Mouse (Mus musculus): Measurements from ENCODE around the gene Sertad1. TPM values are rescaled to one million over a fixed set of nuclear protein-coding genes. Genes with fewer than 3 reads are reported as not detected.
A peak's percentile ranks its signal among the peaks of the same experiment; 100 is the strongest.

Gene Sertad1
- polyA plus RNA-seq, 1 experiment = 15.4 TPM

DNA sequence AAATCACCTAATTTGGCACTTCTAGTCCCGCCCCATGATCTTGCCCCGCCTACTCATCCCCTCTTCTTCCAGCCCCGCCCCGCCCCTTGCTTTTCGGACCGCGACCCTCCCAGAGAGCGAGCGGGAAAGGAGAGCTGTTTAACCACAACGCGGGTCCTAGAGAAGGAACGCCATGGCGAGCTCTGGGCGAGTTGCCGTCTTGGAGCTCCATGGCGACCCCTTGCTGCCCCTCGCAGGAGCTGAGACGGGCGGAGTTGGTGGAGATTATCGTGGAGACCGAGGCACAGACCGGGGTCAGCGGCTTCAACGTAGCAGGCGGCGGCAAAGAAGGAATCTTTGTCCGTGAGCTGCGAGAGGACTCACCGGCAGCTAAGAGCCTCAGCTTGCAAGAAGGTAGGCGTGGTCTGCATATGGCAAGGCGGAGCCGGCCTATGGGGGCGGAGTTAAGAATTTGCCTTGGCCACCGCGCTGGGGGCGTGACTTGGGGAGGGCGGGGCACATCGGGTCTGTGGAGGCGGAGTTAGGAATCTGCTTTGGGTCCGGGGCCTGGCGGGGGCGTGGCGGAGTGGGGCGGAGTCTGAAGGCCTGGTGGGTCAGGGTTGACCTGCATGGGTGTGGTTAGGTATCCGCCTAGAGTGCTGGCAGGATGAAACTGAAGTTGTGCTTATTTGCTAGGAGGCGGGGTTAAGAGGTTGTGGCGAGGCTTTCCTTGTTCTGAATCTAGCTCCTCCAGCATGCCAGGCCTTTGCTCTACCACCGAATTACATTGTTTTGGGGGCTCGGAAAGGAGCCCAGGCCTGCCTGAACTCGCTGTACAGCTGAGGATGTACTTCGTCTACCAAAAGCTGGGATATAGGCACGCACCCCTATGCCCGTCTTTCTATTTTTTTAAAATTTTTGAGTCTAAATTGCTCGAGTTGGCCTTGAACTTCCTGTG lies 21.3 kb downstream of the Sertad1 start:
- peak; percentile 73; the same call in 1 of the 2 replicates for TF ChIP-seq POLR2A (IDR thresholded peaks at IDR 0.05; ENCODE audit: control insufficient read depth, low read depth, low read length)
- TF ChIP-seq CTCF (IDR thresholded peaks at IDR 0.05; ENCODE audit: control insufficient read depth, insufficient read depth, insufficient replicate concordance, low read depth, low read length) = no peak
- Histone ChIP-seq H3K27ac (ENCODE audit: control insufficient read depth, insufficient read depth, low read depth, low read length) (peak overlapping the region; percentile 71), H3K36me3 (ENCODE audit: control insufficient read depth, insufficient read depth, low read length) (no peaks in the 10 kb centered on the region), H3K4me1 (ENCODE audit: control insufficient read depth, insufficient read depth, low read length) (peaks cover 2% of the 10 kb centered on the region), H3K27me3 (ENCODE audit: control insufficient read depth, insufficient read depth, low read length) (no peaks in the 10 kb centered on the region), H3K4me3 (ENCODE audit: control insufficient read depth, low read depth, low read length) (peak overlapping the region; percentile 76)

DNA sequence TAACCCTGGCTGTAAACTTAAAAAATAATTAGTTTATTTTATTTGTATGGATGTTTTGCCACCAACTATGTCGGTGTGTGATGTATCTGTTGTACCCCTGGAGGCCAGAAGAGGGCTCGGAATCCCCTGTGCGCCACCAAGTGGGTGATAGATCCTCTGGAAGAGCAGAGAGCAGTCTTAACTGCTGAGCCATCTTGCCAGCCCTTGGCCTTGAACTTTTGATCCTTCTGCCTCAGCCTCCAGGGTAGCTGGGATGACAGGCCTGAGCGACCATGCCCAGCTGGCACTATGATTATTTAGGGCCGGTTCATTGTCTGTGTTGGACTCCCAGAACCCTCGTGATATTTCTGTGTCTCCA lies 21.9 kb downstream of the Sertad1 start:
- H3K27ac ChIP-seq (ENCODE audit: control insufficient read depth, insufficient read depth, low read depth, low read length) = 0 out of 2 replicates have a peak overlapping the region, but pooled peaks have one; percentile 38
- H3K36me3 ChIP-seq (ENCODE audit: control insufficient read depth, insufficient read depth, low read length) = no peaks in the 10 kb centered on the region
- no peaks in the 10 kb centered on the region for H3K27me3 ChIP-seq (ENCODE audit: control insufficient read depth, insufficient read depth, low read length)
- TF ChIP-seq CTCF (IDR thresholded peaks at IDR 0.05; ENCODE audit: control insufficient read depth, insufficient read depth, insufficient replicate concordance, low read depth, low read length) = peak; percentile 42; the same call in 1 of the 2 replicates
- TF ChIP-seq POLR2A (IDR thresholded peaks at IDR 0.05; ENCODE audit: control insufficient read depth, low read depth, low read length) = no peak
- peaks cover 2% of the 10 kb centered on the region for H3K4me1 ChIP-seq (ENCODE audit: control insufficient read depth, insufficient read depth, low read length)
- no peak overlapping the region for H3K4me3 ChIP-seq (ENCODE audit: control insufficient read depth, low read depth, low read length)

DNA sequence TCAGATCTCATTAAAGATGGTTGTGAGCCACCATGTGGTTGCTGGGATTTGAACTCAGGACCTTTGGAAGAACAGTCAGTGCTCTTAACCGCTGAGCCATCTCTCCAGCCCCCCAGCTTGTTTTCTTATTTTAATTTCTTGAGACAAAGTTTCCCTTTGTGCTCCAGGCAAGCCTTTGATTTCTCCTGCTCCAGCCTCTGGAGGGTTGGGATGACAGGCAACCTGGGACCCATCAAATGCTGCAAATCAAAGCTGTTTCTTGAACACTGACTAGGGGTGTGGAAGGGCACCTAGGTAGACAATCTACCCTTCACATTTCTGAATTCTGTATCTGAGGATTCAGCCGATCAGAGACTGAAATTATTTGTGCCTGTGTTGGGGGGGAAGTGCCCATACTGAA lies 24.1 kb downstream of the Sertad1 start:
- Histone ChIP-seq H3K4me1 (ENCODE audit: control insufficient read depth, insufficient read depth, low read length) (peaks cover 10% of the 10 kb centered on the region), H3K4me3 (ENCODE audit: control insufficient read depth, low read depth, low read length) (no peak overlapping the region), H3K27ac (ENCODE audit: control insufficient read depth, insufficient read depth, low read depth, low read length) (no peak overlapping the region), H3K27me3 (ENCODE audit: control insufficient read depth, insufficient read depth, low read length) (no peaks in the 10 kb centered on the region), H3K36me3 (ENCODE audit: control insufficient read depth, insufficient read depth, low read length) (no peaks in the 10 kb centered on the region)
- no peak for TF ChIP-seq CTCF (IDR thresholded peaks at IDR 0.05; ENCODE audit: control insufficient read depth, insufficient read depth, insufficient replicate concordance, low read depth, low read length)
- no peak for TF ChIP-seq POLR2A (IDR thresholded peaks at IDR 0.05; ENCODE audit: control insufficient read depth, low read depth, low read length)

DNA sequence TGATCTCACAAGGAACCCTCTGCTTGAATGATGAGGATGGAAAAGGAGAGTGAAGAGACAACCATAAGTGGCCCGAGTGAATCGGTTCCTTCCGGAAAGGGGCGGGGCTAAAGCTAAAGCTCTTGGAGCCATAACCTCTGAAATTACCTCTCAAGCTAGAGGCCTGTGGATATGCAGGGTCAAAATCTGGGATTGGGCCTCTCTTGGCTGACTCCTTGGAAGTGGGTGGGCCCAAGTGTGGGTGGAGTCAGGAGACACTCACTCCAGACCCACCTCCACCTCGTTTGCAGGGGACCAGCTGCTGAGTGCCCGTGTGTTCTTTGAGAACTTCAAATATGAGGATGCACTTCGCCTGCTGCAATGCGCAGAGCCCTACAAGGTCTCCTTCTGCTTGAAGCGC lies 28.3 kb downstream of the Sertad1 start:
- Histone ChIP-seq H3K27ac (ENCODE audit: control insufficient read depth, insufficient read depth, low read depth, low read length) (no peak overlapping the region), H3K27me3 (ENCODE audit: control insufficient read depth, insufficient read depth, low read length) (no peaks in the 10 kb centered on the region), H3K4me3 (ENCODE audit: control insufficient read depth, low read depth, low read length) (no peak overlapping the region), H3K4me1 (ENCODE audit: control insufficient read depth, insufficient read depth, low read length) (peaks cover 15% of the 10 kb centered on the region), H3K36me3 (ENCODE audit: control insufficient read depth, insufficient read depth, low read length) (no peaks in the 10 kb centered on the region)
- TF ChIP-seq POLR2A (IDR thresholded peaks at IDR 0.05; ENCODE audit: control insufficient read depth, low read depth, low read length) = no peak
- no peak for TF ChIP-seq CTCF (IDR thresholded peaks at IDR 0.05; ENCODE audit: control insufficient read depth, insufficient read depth, insufficient replicate concordance, low read depth, low read length)

DNA sequence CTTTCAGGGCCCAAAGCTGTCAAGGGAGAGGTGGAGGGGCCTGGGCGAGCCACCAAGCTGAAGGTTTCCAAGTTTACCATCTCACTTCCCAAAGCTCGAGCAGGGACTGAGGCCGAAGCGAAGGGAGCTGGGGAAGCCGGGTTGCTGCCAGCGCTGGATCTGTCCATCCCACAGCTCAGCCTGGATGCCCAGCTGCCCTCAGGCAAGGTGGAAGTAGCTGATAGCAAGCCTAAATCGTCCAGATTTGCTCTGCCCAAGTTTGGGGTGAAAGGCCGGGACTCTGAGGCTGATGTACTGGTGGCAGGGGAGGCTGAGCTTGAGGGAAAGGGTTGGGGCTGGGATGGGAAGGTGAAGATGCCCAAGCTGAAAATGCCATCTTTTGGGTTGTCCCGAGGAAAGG lies 31.6 kb downstream of the Sertad1 start:
- TF ChIP-seq CTCF (IDR thresholded peaks at IDR 0.05; ENCODE audit: control insufficient read depth, insufficient read depth, insufficient replicate concordance, low read depth, low read length) (no peak), POLR2A (IDR thresholded peaks at IDR 0.05; ENCODE audit: control insufficient read depth, low read depth, low read length) (no peak)

DNA sequence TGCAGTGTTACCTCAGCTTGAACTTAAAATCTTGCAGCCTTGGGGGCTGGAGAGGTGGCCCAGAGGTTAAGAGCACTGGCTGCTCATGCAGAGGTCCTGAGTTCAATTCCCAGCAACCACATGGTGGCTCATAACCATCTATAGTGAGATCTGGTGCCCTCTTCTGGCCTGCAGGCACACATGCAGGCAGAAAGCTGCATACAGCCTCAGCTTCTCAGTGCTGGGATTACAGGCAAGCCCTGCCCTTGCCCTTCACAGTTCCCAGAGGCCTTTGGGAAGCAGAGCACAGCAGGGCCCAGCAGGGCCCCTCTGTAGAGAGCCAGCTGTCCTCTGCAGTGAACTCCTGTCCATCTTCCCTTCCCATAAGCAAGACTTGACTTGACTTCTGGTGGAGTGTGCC lies 33.4 kb downstream of the Sertad1 start:
- TF ChIP-seq POLR2A (IDR thresholded peaks at IDR 0.05; ENCODE audit: control insufficient read depth, low read depth, low read length) (no peak), CTCF (IDR thresholded peaks at IDR 0.05; ENCODE audit: control insufficient read depth, insufficient read depth, insufficient replicate concordance, low read depth, low read length) (peak; percentile 15; the same call in 1 of the 2 replicates)
- Histone ChIP-seq H3K36me3 (ENCODE audit: control insufficient read depth, insufficient read depth, low read length) (no peaks in the 10 kb centered on the region), H3K4me3 (ENCODE audit: control insufficient read depth, low read depth, low read length) (no peak overlapping the region), H3K4me1 (ENCODE audit: control insufficient read depth, insufficient read depth, low read length) (peaks cover 22% of the 10 kb centered on the region), H3K27me3 (ENCODE audit: control insufficient read depth, insufficient read depth, low read length) (no peaks in the 10 kb centered on the region), H3K27ac (ENCODE audit: control insufficient read depth, insufficient read depth, low read depth, low read length) (no peak overlapping the region)

More for the DNA sequence above, 31.6 kb downstream of the Sertad1 start:
- no peaks in the 10 kb centered on the region for H3K27me3 ChIP-seq (ENCODE audit: control insufficient read depth, insufficient read depth, low read length)
- no peak overlapping the region for H3K27ac ChIP-seq (ENCODE audit: control insufficient read depth, insufficient read depth, low read depth, low read length)
- H3K4me1 ChIP-seq (ENCODE audit: control insufficient read depth, insufficient read depth, low read length) = peaks cover 24% of the 10 kb centered on the region
- H3K36me3 ChIP-seq (ENCODE audit: control insufficient read depth, insufficient read depth, low read length) = no peaks in the 10 kb centered on the region
- no peak overlapping the region for H3K4me3 ChIP-seq (ENCODE audit: control insufficient read depth, low read depth, low read length)

DNA sequence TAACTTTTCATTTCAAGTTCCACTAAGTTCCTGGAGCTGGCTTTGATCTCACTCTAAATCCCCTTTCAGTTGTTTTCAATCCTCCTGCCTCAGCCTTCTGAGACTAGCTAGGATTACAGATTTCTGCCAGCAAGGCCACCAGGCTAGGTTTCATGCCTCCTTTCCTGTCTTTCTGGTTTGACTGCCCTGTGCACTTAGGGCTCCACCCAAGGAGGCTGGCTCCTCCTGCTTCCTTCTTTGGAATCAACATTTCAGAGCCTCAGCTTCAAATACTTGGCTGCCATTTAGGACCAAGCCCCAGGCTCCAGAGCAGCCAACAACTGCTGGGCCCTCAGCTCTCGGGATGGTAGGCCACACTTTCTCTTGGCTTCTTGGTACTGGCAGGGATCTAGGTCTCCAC lies 33.9 kb downstream of the Sertad1 start:
- Histone ChIP-seq H3K27me3 (ENCODE audit: control insufficient read depth, insufficient read depth, low read length) (no peaks in the 10 kb centered on the region), H3K4me3 (ENCODE audit: control insufficient read depth, low read depth, low read length) (peak overlapping the region; percentile 30), H3K27ac (ENCODE audit: control insufficient read depth, insufficient read depth, low read depth, low read length) (no peak overlapping the region), H3K36me3 (ENCODE audit: control insufficient read depth, insufficient read depth, low read length) (no peaks in the 10 kb centered on the region), H3K4me1 (ENCODE audit: control insufficient read depth, insufficient read depth, low read length) (peaks cover 19% of the 10 kb centered on the region)
- TF ChIP-seq CTCF (IDR thresholded peaks at IDR 0.05; ENCODE audit: control insufficient read depth, insufficient read depth, insufficient replicate concordance, low read depth, low read length) = no peak
- TF ChIP-seq POLR2A (IDR thresholded peaks at IDR 0.05; ENCODE audit: control insufficient read depth, low read depth, low read length) = no peak

Data from testis, adult 2 months (tissue).